Mouse (Mus musculus) ES-Bruce4 (cell line): ENCODE results near the gene Gfy.

Experiments used
- CTCF ChIP-seq: IDR thresholded peaks from one replicate; pipeline ENCODE4 v1.8.1; 2011; ENCODE audit warnings: low read depth, low read length
- POLR2A ChIP-seq: IDR thresholded peaks from one replicate; pipeline ENCODE4 v1.8.1; 2011; ENCODE audit warnings: low read length; ENCODE audit not compliant: insufficient read depth

- TF ChIP-seq CTCF: no peak
- no peak for TF ChIP-seq POLR2A
Measured at GRCm38 (mm10) chr7:45148534-45149098, 30.8 kb downstream of the Gfy start.
